Mouse (Mus musculus) olfactory bulb, adult 2 months (tissue): ENCODE measurements around the gene Trim65.

Source experiments
- CTCF ChIP-seq: fragments of 200-500 bp; IDR thresholded peaks from 2 replicates; pipeline ENCODE4 v1.5.1; 2012; ENCODE audit warnings: low read depth, mild to moderate bottlenecking, low read length, moderate library complexity; ENCODE audit not compliant: insufficient read depth
- POLR2A ChIP-seq: fragments of 200-500 bp; IDR thresholded peaks from 2 replicates; pipeline ENCODE4 v1.6.1; 2012; ENCODE audit warnings: mild to moderate bottlenecking, low read depth, low read length, moderate library complexity; ENCODE audit not compliant: insufficient read depth

GRCm38 (mm10) chr11:116117241-116117640 is 13.7 kb downstream of the Trim65 start:
- TF ChIP-seq CTCF (no peak), POLR2A (no peak)
